Mouse (Mus musculus) spleen, adult 12 weeks (tissue): ENCODE results near the gene Gm49721.
"Not testable (repeated sequence)": the region's sequence is repeated elsewhere in the genome, so short reads cannot be mapped to it uniquely, and the experiment has no call there.

ENCODE experiments used
- DNase-seq: peaks from one replicate; pipeline ENCODE4 v3.0.0; 2022; ENCODE audit warnings: low spot score

Gene Gm49721

GRCm38 (mm10) chr17:6978287-6979248, at the start of gene Gm49721:
Gene Gm49721, plus strand, starts transcription at chr17:6978904.
- DNase-seq = peak; percentile 54

- DNase-seq = not testable (repeated sequence)
These were observed 47.1 kb upstream of the Gm49721 start for GRCm38 (mm10) chr17:6931625-6932024.

GRCm38 (mm10) chr17:6942560-6942959, 36.1 kb upstream of the Gm49721 start:
- not testable (repeated sequence) for DNase-seq

- not testable (repeated sequence) for DNase-seq
These were observed 31.1 kb upstream of the Gm49721 start for GRCm38 (mm10) chr17:6947637-6947983.

- DNase-seq = peak; percentile 64
These were observed 30.5 kb upstream of the Gm49721 start, which contains the start of gene Rsph3b for GRCm38 (mm10) chr17:6947984-6948768. Gene Rsph3b, minus strand, starts transcription at chr17:6948682.

- DNase-seq = not testable (repeated sequence)
These were observed 29.9 kb upstream of the Gm49721 start for GRCm38 (mm10) chr17:6948769-6949228.

GRCm38 (mm10) chr17:6958881-6959280, 19.8 kb upstream of the Gm49721 start:
- DNase-seq = not testable (repeated sequence)

GRCm38 (mm10) chr17:6959543-6960259, 19.0 kb upstream of the Gm49721 start:
- not testable (repeated sequence) for DNase-seq

- DNase-seq = not testable (repeated sequence)
These were observed 18.4 kb upstream of the Gm49721 start for GRCm38 (mm10) chr17:6960349-6960748.

GRCm38 (mm10) chr17:6960776-6961175, 17.9 kb upstream of the Gm49721 start, which contains the start of gene Tagap1:
Gene Tagap1, minus strand, starts transcription at chr17:6961156.
- not testable (repeated sequence) for DNase-seq

GRCm38 (mm10) chr17:6961181-6962000, 17.3 kb upstream of the Gm49721 start:
- peak; percentile 84 for DNase-seq

GRCm38 (mm10) chr17:6962339-6962738, 16.4 kb upstream of the Gm49721 start:
- DNase-seq = not testable (repeated sequence)

GRCm38 (mm10) chr17:6962936-6963335, 15.8 kb upstream of the Gm49721 start:
- not testable (repeated sequence) for DNase-seq

GRCm38 (mm10) chr17:6965364-6965763, 13.3 kb upstream of the Gm49721 start:
- DNase-seq = peak; percentile 25

GRCm38 (mm10) chr17:6967673-6968072, 11.0 kb upstream of the Gm49721 start:
- DNase-seq = not testable (repeated sequence)

- DNase-seq = not testable (repeated sequence)
These were observed 8.4 kb upstream of the Gm49721 start, which contains the start of gene Rnaset2b for GRCm38 (mm10) chr17:6970334-6970733. Gene Rnaset2b, plus strand, starts transcription at chr17:6970634.

- not testable (repeated sequence) for DNase-seq
These were observed 7.5 kb upstream of the Gm49721 start for GRCm38 (mm10) chr17:6971238-6971637.

- not testable (repeated sequence) for DNase-seq
These were observed 5.8 kb upstream of the Gm49721 start for GRCm38 (mm10) chr17:6972836-6973396.

- not testable (repeated sequence) for DNase-seq
These were observed 3.7 kb upstream of the Gm49721 start for GRCm38 (mm10) chr17:6974985-6975384.

GRCm38 (mm10) chr17:6979380-6979779, 676 bp downstream of the Gm49721 start:
- DNase-seq = not testable (repeated sequence)
